Mouse (Mus musculus): ENCODE data around the gene Tmem238l. TPM values are rescaled to one million over a fixed set of nuclear protein-coding genes. Genes with fewer than 3 reads are reported as not detected.

Tmem238l gene
- polyA plus RNA-seq, 1 experiment, result not detected

DNA sequence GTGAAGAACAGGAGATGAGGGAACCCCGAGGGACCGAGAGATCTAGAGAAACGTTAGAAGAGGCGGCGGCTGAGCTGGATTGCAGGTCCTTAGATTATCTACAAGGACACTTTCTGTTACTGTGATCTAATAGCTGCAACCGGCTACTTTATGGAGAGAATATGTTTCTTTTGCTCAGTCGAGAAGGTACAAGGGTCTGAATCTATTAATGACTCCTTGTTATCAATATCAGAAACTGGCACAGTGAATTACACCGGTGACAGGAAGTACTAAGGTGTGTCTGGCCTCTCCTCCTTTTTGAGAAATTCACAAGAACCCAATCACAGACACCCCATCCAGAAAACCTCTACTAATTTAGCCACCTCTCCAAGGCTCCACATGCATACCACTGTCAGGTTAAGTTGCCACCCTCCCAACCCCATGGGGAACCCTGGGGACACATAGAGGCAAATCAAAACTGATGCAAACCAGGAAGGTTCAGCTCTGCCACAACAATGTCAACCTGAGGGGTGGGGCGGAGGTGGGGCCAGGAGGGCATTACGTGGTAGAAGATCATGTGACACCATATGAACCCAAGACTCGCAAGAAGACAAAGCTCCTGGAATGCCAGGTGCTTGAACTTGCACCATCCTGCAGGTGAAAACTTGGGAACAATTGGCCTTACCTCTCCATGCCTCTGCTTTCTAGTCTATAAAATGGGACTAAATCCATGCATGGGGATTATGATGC lies 32.2 kb upstream of the Tmem238l start:
- H3K4me1 ChIP-seq (ENCODE audit: control insufficient read depth, insufficient read depth, low read length), result peaks cover 17% of the 10 kb centered on the region
- no peak overlapping the region for H3K4me3 ChIP-seq (ENCODE audit: low read depth, low read length)
- TF ChIP-seq EP300 (IDR thresholded peaks at IDR 0.05; ENCODE audit: insufficient read depth, low read depth, low read length) (no peak), CTCF (IDR thresholded peaks at IDR 0.05; ENCODE audit: low read depth, low read length) (no peak), POLR2A (IDR thresholded peaks at IDR 0.05; ENCODE audit: insufficient read depth, low read length) (no peak)

DNA sequence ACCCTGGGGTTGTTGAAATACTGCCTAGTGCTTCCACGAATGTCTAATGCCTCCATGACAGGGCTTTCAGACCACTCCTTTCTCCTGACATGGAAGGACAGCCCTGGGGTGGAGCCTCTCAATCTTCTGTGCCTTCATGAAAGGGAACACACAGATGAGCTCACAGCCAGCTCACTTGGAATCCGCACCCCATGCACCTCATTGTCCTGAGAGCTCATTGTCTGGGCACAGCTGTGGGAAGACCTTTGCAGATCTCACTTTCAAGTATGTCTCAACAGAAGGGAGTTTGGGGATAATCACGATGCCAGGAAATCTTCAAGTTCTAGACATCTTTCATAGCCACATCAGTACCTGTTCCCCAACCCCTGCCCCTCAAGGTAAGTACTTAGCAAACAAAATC lies 28.1 kb upstream of the Tmem238l start:
- H3K27me3 ChIP-seq (ENCODE audit: control insufficient read depth, insufficient read depth, low read length, poor library complexity, severe bottlenecking), result no peaks in the 10 kb centered on the region
- H3K4me3 ChIP-seq (ENCODE audit: low read depth, low read length), result no peak overlapping the region
- H3K27ac ChIP-seq (ENCODE audit: insufficient read depth, low read length), result no peak overlapping the region
- H3K9ac ChIP-seq (ENCODE audit: low read depth, poor library complexity, severe bottlenecking), result no peak overlapping the region
- peaks cover 11% of the 10 kb centered on the region for H3K4me1 ChIP-seq (ENCODE audit: control insufficient read depth, insufficient read depth, low read length)
- H3K36me3 ChIP-seq (ENCODE audit: control insufficient read depth, insufficient read depth, low read length, poor library complexity, severe bottlenecking), result no peaks in the 10 kb centered on the region
- TF ChIP-seq EP300 (IDR thresholded peaks at IDR 0.05; ENCODE audit: insufficient read depth, low read depth, low read length), result no peak
- no peak for TF ChIP-seq CTCF (IDR thresholded peaks at IDR 0.05; ENCODE audit: low read depth, low read length)
- no peak for TF ChIP-seq POLR2A (IDR thresholded peaks at IDR 0.05; ENCODE audit: insufficient read depth, low read length)
- H3K9me3 ChIP-seq (replicated peaks; ENCODE audit: control insufficient read depth, insufficient read depth, low read length, poor library complexity, severe bottlenecking), result no peaks in the 10 kb centered on the region

More for the DNA sequence above, 32.2 kb upstream of the Tmem238l start:
- Histone ChIP-seq H3K27ac (ENCODE audit: insufficient read depth, low read length) (no peak overlapping the region), H3K9me3 (replicated peaks; ENCODE audit: control insufficient read depth, insufficient read depth, low read length, poor library complexity, severe bottlenecking) (no peaks in the 10 kb centered on the region), H3K9ac (ENCODE audit: low read depth, poor library complexity, severe bottlenecking) (no peak overlapping the region), H3K36me3 (ENCODE audit: control insufficient read depth, insufficient read depth, low read length, poor library complexity, severe bottlenecking) (no peaks in the 10 kb centered on the region), H3K27me3 (ENCODE audit: control insufficient read depth, insufficient read depth, low read length, poor library complexity, severe bottlenecking) (no peaks in the 10 kb centered on the region)

DNA sequence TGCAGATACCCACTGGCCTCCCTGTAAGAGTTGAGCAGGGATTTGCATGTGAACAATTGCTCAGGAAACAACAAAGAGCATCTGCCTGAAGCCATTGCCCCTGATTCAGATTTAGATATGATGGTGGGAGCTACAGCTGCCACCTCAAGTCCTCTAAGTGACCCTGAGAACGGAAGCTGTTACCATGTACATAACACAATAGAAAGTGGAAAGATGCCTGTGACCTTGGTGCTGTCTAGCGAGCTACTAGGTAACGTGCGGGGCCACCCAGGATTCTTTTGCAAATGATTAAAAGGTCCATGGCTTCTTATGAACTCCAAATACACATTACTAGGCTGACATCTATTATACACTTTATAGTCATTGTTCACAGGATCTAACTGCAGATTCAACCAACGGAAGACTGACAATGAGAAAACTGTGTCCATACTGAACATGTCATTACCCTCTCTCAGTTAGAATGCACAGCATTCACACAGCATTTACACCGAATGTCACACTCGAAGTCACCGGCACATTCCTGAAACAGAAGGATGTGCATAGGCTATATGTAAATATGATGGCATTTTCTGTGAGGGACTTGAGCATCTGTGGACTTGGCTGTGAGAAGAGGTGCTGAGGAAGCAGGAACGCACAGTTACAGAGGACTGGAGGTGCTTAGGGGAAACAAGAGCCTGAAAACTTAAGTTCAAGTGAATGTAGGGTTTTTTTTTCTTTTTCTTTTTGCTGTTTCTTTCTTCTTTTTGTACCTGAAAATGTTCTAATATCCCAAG lies 23.4 kb upstream of the Tmem238l start:
- Histone ChIP-seq H3K36me3 (ENCODE audit: control insufficient read depth, insufficient read depth, low read length, poor library complexity, severe bottlenecking) (no peaks in the 10 kb centered on the region), H3K27ac (ENCODE audit: insufficient read depth, low read length) (peak overlapping the region; percentile 76), H3K4me1 (ENCODE audit: control insufficient read depth, insufficient read depth, low read length) (peaks cover 12% of the 10 kb centered on the region), H3K4me3 (ENCODE audit: low read depth, low read length) (no peak overlapping the region), H3K9me3 (replicated peaks; ENCODE audit: control insufficient read depth, insufficient read depth, low read length, poor library complexity, severe bottlenecking) (no peaks in the 10 kb centered on the region), H3K27me3 (ENCODE audit: control insufficient read depth, insufficient read depth, low read length, poor library complexity, severe bottlenecking) (no peaks in the 10 kb centered on the region), H3K9ac (ENCODE audit: low read depth, poor library complexity, severe bottlenecking) (no peak overlapping the region)
- TF ChIP-seq POLR2A (IDR thresholded peaks at IDR 0.05; ENCODE audit: insufficient read depth, low read length) (no peak), EP300 (IDR thresholded peaks at IDR 0.05; ENCODE audit: insufficient read depth, low read depth, low read length) (peak; percentile 96)

- Histone ChIP-seq H3K36me3 (ENCODE audit: control insufficient read depth, insufficient read depth, low read length, poor library complexity, severe bottlenecking) (no peaks in the 10 kb centered on the region), H3K4me3 (ENCODE audit: low read depth, low read length) (no peak overlapping the region), H3K9me3 (replicated peaks; ENCODE audit: control insufficient read depth, insufficient read depth, low read length, poor library complexity, severe bottlenecking) (no peaks in the 10 kb centered on the region), H3K9ac (ENCODE audit: low read depth, poor library complexity, severe bottlenecking) (no peak overlapping the region), H3K27me3 (ENCODE audit: control insufficient read depth, insufficient read depth, low read length, poor library complexity, severe bottlenecking) (no peaks in the 10 kb centered on the region), H3K27ac (ENCODE audit: insufficient read depth, low read length) (no peak overlapping the region), H3K4me1 (ENCODE audit: control insufficient read depth, insufficient read depth, low read length) (peaks cover 13% of the 10 kb centered on the region)
- TF ChIP-seq CTCF (IDR thresholded peaks at IDR 0.05; ENCODE audit: low read depth, low read length) (no peak), EP300 (IDR thresholded peaks at IDR 0.05; ENCODE audit: insufficient read depth, low read depth, low read length) (no peak), POLR2A (IDR thresholded peaks at IDR 0.05; ENCODE audit: insufficient read depth, low read length) (no peak)
These were observed 21.8 kb upstream of the Tmem238l start for GRCm38 (mm10) chr11:66934428-66935173.

- Histone ChIP-seq H3K4me1 (ENCODE audit: control insufficient read depth, insufficient read depth, low read length) (peaks cover 2% of the 10 kb centered on the region), H3K27me3 (ENCODE audit: control insufficient read depth, insufficient read depth, low read length, poor library complexity, severe bottlenecking) (no peaks in the 10 kb centered on the region), H3K9ac (ENCODE audit: low read depth, poor library complexity, severe bottlenecking) (no peak overlapping the region), H3K4me3 (ENCODE audit: low read depth, low read length) (no peak overlapping the region), H3K36me3 (ENCODE audit: control insufficient read depth, insufficient read depth, low read length, poor library complexity, severe bottlenecking) (no peaks in the 10 kb centered on the region), H3K27ac (ENCODE audit: insufficient read depth, low read length) (no peak overlapping the region), H3K9me3 (replicated peaks; ENCODE audit: control insufficient read depth, insufficient read depth, low read length, poor library complexity, severe bottlenecking) (peaks cover 2% of the 10 kb centered on the region)
- TF ChIP-seq CTCF (IDR thresholded peaks at IDR 0.05; ENCODE audit: low read depth, low read length) (no peak), EP300 (IDR thresholded peaks at IDR 0.05; ENCODE audit: insufficient read depth, low read depth, low read length) (no peak)
These were observed 14.4 kb upstream of the Tmem238l start for GRCm38 (mm10) chr11:66942011-66942410.

Data from ES-Bruce4 (cell line).